Mouse (Mus musculus): ENCODE data around the gene Jph3. TPM values are rescaled to one million over a fixed set of nuclear protein-coding genes. Genes with fewer than 3 reads are reported as not detected.
A peak's percentile ranks its signal among the peaks of the same experiment; 100 is the strongest.

Jph3 gene
- total RNA-seq, 2 experiments from 2014 or later, result 285 to 297 TPM

- DNase-seq (ENCODE audit: extremely low spot score in 1 of 2, low spot score in 2 of 2), result peak in 1 of 2 experiments; percentile 35
- intact Hi-C loops (cut with DNase I), result loop anchor here (2.0 to 5.0 kb wide), 3 partner anchors 37 to 82 kb away; partner anchors contain the start of gene Zcchc14
- Histone ChIP-seq H3K4me3 (peak overlapping the region; percentile 78), H3K27ac (peak overlapping the region; percentile 96)
- no peak for TF ChIP-seq CTCF (IDR thresholded peaks at IDR 0.05)
Observed at GRCm38 (mm10) chr8:121730646-121731045, 1.2 kb downstream of the Jph3 start.

DNA sequence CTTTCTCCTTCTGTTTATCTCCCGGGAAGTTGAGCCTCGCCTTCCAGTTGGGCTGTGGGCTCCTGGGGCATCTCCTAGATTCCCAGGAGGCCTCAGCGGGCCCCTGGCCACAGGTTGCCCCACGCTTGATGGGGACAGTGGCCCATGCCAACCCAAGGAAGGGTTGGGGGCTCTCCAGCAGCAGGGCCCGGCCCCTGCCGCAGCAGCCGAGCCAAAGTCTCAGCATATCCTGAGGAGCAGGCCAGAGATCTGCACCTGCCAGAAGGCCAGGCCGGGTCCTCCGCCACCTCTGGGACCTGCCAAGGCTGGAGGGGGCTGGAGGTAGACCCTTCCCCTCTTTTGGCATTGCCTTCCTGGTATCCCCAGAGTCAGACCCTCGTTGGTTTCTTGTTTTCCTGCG, 1.6 kb downstream of the Jph3 start:
- Histone ChIP-seq H3K4me3 (peak overlapping the region; percentile 78), H3K27ac (peak overlapping the region; percentile 96)
- TF ChIP-seq CTCF (IDR thresholded peaks at IDR 0.05), result no peak
- no peak for DNase-seq (ENCODE audit: extremely low spot score in 1 of 2, low spot score in 2 of 2)
- intact Hi-C loops (cut with DNase I), result loop anchor here (2.0 to 5.0 kb wide), 3 partner anchors 36 to 81 kb away; partner anchors contain the start of gene Zcchc14

DNA sequence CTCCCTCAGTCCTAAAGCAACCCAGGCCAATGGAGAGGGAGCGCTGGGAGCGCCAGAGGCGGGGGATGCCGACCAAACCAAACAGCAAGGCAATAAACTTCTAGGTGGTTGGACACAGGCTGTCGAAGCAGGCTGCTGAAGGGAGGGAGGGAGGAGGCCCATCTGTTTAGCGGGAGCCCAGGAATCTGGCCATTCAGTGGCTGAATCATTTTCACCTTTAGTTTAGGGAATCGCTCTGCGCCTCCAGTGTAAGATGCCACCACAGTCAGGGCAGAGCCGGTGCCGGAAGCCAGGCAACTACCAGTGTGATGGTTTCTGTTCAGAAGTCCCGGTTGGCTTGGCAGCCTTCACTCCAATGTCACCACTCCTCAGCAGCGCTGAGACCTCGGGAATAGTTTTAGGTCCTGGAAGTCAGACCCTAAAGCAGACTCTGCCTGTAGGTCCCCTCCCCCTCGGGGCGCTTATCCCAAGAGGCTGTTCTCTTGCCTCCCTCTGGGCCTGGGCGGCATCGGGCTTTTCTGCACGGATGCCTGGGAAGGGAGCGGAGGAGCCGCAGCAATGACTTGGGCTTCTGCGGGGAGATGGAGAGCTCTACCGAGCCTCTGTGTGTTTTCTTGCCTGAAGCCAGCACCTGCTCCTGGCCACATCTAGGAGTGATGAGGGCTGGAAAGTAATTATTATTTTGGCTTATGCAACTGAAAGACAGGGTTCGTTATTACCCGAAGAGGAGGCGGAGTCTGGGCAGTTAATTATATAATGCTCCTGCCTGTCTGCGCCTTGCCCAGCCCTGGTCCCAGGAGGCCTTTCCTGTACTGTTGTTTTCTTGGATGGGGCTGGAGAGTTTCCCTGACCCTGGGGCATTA, 2.3 kb downstream of the Jph3 start:
- peak overlapping the region; percentile 96 for H3K27ac ChIP-seq
- peak; percentile 56 to 70 for DNase-seq (ENCODE audit: extremely low spot score in 1 of 2, low spot score in 2 of 2)

DNA sequence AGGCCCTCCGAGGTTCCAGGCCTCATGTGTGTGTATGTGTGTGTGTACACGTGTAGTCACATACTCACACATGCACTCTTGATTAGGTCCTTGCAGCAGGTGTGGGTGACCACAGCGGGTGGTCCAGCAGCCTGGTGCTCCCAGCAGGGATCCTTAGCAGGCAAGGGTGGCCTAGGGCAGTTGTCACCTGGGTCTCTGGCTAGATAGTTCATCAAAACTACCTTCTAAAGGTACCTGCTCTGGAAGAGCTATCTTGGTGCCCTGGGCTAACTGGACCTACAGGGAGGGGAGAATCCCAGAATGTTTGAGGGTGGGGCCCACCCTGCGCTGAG, 2.9 kb downstream of the Jph3 start:
- intact Hi-C loops (cut with DNase I), result loop anchor here (5.0 kb wide), 2 partner anchors 35 to 80 kb away; no protein-coding TSS in a partner anchor

More for the DNA sequence above, 2.3 kb downstream of the Jph3 start:
- no peak for TF ChIP-seq CTCF (IDR thresholded peaks at IDR 0.05)
- intact Hi-C loops (cut with DNase I), result loop anchor here (2.0 to 5.0 kb wide), 3 partner anchors 36 to 81 kb away; partner anchors contain the start of gene Zcchc14
- peak overlapping the region; percentile 78 for H3K4me3 ChIP-seq

DNA sequence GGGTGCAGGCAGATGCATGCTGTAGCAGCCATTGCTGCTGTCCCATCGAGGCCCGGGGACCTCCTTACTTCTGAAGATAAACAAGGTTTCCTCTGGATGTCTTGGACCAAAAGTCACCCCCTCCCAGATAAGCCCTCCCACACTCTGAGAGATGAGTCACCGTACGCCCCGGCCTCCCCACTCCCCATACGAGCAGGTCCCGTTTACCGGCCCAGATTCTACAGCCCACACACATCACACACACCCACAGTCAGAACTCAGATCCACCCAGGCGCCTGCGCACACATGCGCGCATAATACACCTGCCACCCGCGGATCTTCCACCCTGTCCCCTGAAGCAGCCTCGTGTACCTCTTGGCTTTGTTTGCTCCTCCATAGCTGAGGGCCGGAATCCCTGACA, 4.8 kb downstream of the Jph3 start:
- DNase-seq (ENCODE audit: extremely low spot score in 1 of 2, low spot score in 2 of 2), result peak; percentile 75 to 77
- no peak for TF ChIP-seq CTCF (IDR thresholded peaks at IDR 0.05)
- intact Hi-C loops (cut with DNase I), result loop anchor here (5.0 kb wide), 2 partner anchors 33 to 78 kb away; no protein-coding TSS in a partner anchor
- Histone ChIP-seq H3K27ac (peak overlapping the region; percentile 96), H3K4me3 (no peak overlapping the region; the same call in 1 of the 2 replicates)

More for the DNA sequence above, 2.9 kb downstream of the Jph3 start:
- Histone ChIP-seq H3K27ac (peak overlapping the region; percentile 96), H3K4me3 (peak overlapping the region; percentile 78)
- no peak for DNase-seq (ENCODE audit: extremely low spot score in 1 of 2, low spot score in 2 of 2)
- TF ChIP-seq CTCF (IDR thresholded peaks at IDR 0.05), result no peak

GRCm38 (mm10) chr8:121736236-121736635, 6.8 kb downstream of the Jph3 start:
- intact Hi-C loops (cut with DNase I), result no loop called here
- no peak for TF ChIP-seq CTCF (IDR thresholded peaks at IDR 0.05)
- Histone ChIP-seq H3K4me3 (no peak overlapping the region), H3K27ac (no peak overlapping the region)
- DNase-seq (ENCODE audit: extremely low spot score in 1 of 2, low spot score in 2 of 2), result no peak

GRCm38 (mm10) chr8:121740721-121741120, 11.3 kb downstream of the Jph3 start:
- no peak for TF ChIP-seq CTCF (IDR thresholded peaks at IDR 0.05)
- no peak for DNase-seq (ENCODE audit: extremely low spot score in 1 of 2, low spot score in 2 of 2)
- Histone ChIP-seq H3K27ac (no peak overlapping the region), H3K4me3 (no peak overlapping the region)
- intact Hi-C loops (cut with DNase I), result no loop called here

GRCm38 (mm10) chr8:121749501-121749900, 20.1 kb downstream of the Jph3 start:
- H3K27ac ChIP-seq, result no peak overlapping the region
- intact Hi-C loops (cut with DNase I), result no loop called here
- TF ChIP-seq CTCF (IDR thresholded peaks at IDR 0.05), result no peak
- H3K4me3 ChIP-seq, result no peak overlapping the region
- DNase-seq (ENCODE audit: extremely low spot score in 1 of 2, low spot score in 2 of 2), result no peak

- Histone ChIP-seq H3K4me3 (no peak overlapping the region), H3K27ac (no peak overlapping the region)
- peak; percentile 40 for TF ChIP-seq CTCF (IDR thresholded peaks at IDR 0.05)
- no peak for DNase-seq (ENCODE audit: extremely low spot score in 1 of 2, low spot score in 2 of 2)
- intact Hi-C loops (cut with DNase I), result no loop called here
Observed at GRCm38 (mm10) chr8:121750512-121750911, 21.1 kb downstream of the Jph3 start.

DNA sequence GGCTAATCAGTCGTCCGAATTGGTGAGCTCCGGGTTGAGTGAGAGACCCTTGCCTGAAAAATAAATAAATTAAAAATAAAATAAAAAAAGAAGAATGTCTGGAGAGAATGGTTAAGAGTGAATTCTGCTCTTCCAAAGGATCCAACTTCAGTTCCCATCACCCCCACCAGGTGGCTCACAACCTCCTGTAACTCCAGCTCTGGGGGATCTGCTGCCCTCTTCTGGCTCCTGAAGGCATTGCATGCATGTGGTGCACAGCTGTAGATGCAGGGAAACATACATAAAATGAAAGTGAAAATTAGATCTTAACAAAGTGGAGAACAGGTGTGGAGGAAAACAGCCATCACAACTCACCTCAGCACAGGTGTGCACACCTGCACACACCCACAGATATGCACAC, 22.0 kb downstream of the Jph3 start:
- Histone ChIP-seq H3K4me3 (no peak overlapping the region), H3K27ac (no peak overlapping the region)
- DNase-seq (ENCODE audit: extremely low spot score in 1 of 2, low spot score in 2 of 2), result peak; percentile 54 to 58
- intact Hi-C loops (cut with DNase I), result no loop called here
- TF ChIP-seq CTCF (IDR thresholded peaks at IDR 0.05), result peak; percentile 87

DNA sequence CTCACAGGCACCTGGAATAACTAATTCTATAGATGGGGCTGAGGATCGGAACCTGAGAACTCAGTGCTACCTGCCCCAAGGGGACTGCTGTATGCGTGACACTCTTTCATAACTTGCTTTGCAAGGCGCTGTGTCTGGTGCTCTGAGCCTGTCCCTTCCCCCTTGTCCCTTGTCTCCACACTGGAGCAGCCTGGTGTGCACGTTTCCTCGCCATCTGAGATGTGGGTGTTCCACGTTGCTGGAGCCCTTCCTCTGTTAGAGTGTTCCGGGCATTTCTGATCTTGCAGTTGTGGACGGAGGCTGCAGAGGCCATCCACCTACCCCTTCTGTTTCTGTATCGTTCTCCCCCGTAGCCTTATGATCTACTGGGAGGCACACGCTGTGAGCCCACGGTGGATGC, 29.0 kb downstream of the Jph3 start:
- no peak for TF ChIP-seq CTCF (IDR thresholded peaks at IDR 0.05)
- Histone ChIP-seq H3K27ac (peak overlapping the region; percentile 59), H3K4me3 (no peak overlapping the region)
- intact Hi-C loops (cut with DNase I), result no loop called here
- no peak for DNase-seq (ENCODE audit: extremely low spot score in 1 of 2, low spot score in 2 of 2)

DNA sequence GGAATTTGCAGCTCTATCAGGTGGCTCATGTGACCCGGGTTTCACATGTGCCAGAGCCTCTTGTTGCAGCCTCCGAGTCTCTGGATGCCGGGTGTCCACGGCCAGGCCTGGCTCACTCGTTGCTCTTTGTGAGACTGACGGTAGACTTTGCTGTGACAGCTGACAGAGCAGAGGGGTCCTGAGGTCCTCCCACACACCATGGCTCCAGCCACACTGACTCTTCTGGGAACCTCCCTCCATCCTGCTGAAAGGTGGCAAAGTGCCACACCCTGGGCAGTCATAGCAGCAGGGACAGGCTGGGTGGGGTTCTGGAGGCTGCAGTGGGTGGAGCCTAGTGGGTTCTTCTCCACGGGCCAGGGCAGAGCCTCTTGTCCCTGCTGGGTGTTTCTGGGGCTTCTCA, 31.1 kb downstream of the Jph3 start:
- no peak for DNase-seq (ENCODE audit: extremely low spot score in 1 of 2, low spot score in 2 of 2)
- H3K27ac ChIP-seq, result no peak overlapping the region; the same call in 1 of the 2 replicates

More for the DNA sequence above, 31.1 kb downstream of the Jph3 start:
- intact Hi-C loops (cut with DNase I), result no loop called here
- H3K4me3 ChIP-seq, result no peak overlapping the region
- no peak for TF ChIP-seq CTCF (IDR thresholded peaks at IDR 0.05)

Measured in left cerebral cortex, adult 2 months (tissue).